Mouse (Mus musculus) kidney, embryonic 16.5 days (tissue): ENCODE results near the gene Ptpdc1. TPM values are rescaled to one million over a fixed set of nuclear protein-coding genes. Genes with fewer than 3 reads are reported as not detected.

Experiments
- ATAC-seq: fragments of 200-750 bp; cut with Nextera tagmentation; 2 replicates; pipeline ENCODE4 v1.8.0; 2017; ENCODE audit warnings: moderate TSS enrichment; ENCODE audit not compliant: low FRiP score, low TSS enrichment
- H3K27ac ChIP-seq: fragments of 300-500 bp; sonication (generic); 2 replicates; pipeline ENCODE4 v1.5.1; 2014; ENCODE audit warnings: low read length
- H3K27me3 ChIP-seq: fragments of 300-500 bp; sonication (generic); 2 replicates; pipeline ENCODE4 v1.6.1; 2014; ENCODE audit warnings: low read length, control low read depth, mixed read lengths; ENCODE audit not compliant: insufficient read depth
- H3K36me3 ChIP-seq: fragments of 300-500 bp; sonication (generic); 2 replicates; pipeline ENCODE4 v1.6.1; 2014; ENCODE audit warnings: low read length, control low read depth, mixed read lengths; ENCODE audit not compliant: insufficient read depth
- H3K4me1 ChIP-seq: fragments of 300-500 bp; sonication (generic); 2 replicates; pipeline ENCODE4 v1.6.1; 2014; ENCODE audit warnings: low read length, control low read depth, mixed read lengths; ENCODE audit not compliant: insufficient read depth
- H3K4me2 ChIP-seq: fragments of 300-500 bp; sonication (generic); replicated peaks from 2 replicates; pipeline ENCODE4 v1.6.1; 2014; ENCODE audit warnings: low read depth, low read length
- H3K4me3 ChIP-seq: fragments of 300-500 bp; sonication (generic); 2 replicates; pipeline ENCODE4 v1.5.1; 2014; ENCODE audit warnings: mild to moderate bottlenecking, low read length
- H3K9ac ChIP-seq: fragments of 300-500 bp; sonication (generic); replicated peaks from 2 replicates; pipeline ENCODE4 v1.6.1; 2014; ENCODE audit warnings: low read length
- H3K9me3 ChIP-seq: fragments of 300-500 bp; sonication (generic); 2 replicates; pipeline ENCODE4 v1.6.1; 2016; ENCODE audit warnings: low read length, control low read depth
- WGBS: fragments of 180-500 bp; shearing (Covaris S2); extraction: QIAGEN DNeasy Blood & Tissue Kit; methylation state at CpG from one replicate; pipeline ENCODE4 v1.1.7; 2014; 5-methylcytosine and 5-hydroxymethylcytosine counted together
- polyA plus RNA-seq: library from polyadenylated mRNA; unstranded; fragments of >200 nt; fragmentation: Nextera tagmentation; extraction: Ambion mirVana; gene quantifications from 2 replicates; pipeline ENCODE4 v1.2.1, GENCODE M21; 2015

Gene Ptpdc1
- polyA plus RNA-seq, 1 experiment from 2014 or later = 12.3 TPM

- 74% methylated on average over 10 of the region's 10 CpGs for WGBS
- Histone ChIP-seq H3K4me1 (no peaks in the 10 kb centered on the region), H3K36me3 (peaks cover 6% of the 10 kb centered on the region; the same call in 1 of the 2 replicates), H3K4me2 (no peak overlapping the region), H3K9me3 (no peaks in the 10 kb centered on the region), H3K27me3 (no peaks in the 10 kb centered on the region), H3K27ac (no peak overlapping the region), H3K9ac (no peak overlapping the region), H3K4me3 (no peak overlapping the region)
- no peak for ATAC-seq
These were observed 31.4 kb downstream of the Ptpdc1 start for GRCm38 (mm10) chr13:48594031-48594430.

DNA sequence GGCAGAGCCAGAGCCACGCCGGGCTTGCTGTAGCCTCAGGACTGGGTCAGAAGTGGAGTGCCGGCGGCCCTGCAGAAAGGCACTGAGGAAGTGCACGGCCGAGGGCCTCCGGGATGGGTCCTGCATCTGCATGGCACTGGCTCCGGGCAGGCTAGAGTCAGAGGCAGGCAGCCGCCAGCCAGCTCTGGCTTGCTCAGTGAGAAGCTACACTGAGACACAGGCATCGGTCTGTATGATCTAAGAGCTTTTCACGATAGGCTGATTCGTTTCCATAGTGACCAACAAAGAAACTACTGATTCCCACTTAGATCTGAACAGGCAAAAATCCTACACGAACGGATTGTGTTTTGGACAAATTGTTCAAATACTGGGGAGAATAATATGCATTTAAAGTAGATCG is 32.3 kb downstream of the Ptpdc1 start:
- WGBS = 56% methylated on average over 15 of the region's 15 CpGs
- no peak overlapping the region for H3K27ac ChIP-seq
- no peak for ATAC-seq
- H3K27me3 ChIP-seq = no peaks in the 10 kb centered on the region
- no peak overlapping the region for H3K9ac ChIP-seq
- no peak overlapping the region for H3K4me2 ChIP-seq
- H3K36me3 ChIP-seq = peaks cover 8% of the 10 kb centered on the region; the same call in 1 of the 2 replicates
- no peak overlapping the region for H3K4me3 ChIP-seq
- no peaks in the 10 kb centered on the region for H3K4me1 ChIP-seq
- no peaks in the 10 kb centered on the region for H3K9me3 ChIP-seq

DNA sequence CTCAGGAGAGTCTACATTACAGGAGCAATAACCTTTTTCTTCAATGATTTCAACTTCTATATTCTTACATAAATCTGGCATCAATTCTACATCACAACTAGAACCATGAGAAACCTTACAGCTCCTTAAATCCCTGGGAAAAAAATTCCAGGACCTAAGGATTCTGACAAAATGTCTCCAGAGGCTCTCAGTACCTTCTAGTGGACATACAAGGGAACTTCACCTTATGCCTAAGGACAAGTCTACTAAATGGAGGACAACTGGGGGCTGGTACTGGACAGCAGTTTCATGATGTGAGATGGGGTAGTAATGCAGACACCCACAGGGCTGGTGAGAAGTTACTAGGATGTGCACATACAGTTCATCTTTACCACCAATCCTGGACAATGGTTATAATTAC is 34.7 kb downstream of the Ptpdc1 start:
- ATAC-seq = no peak
- no peak overlapping the region for H3K9ac ChIP-seq

DNA sequence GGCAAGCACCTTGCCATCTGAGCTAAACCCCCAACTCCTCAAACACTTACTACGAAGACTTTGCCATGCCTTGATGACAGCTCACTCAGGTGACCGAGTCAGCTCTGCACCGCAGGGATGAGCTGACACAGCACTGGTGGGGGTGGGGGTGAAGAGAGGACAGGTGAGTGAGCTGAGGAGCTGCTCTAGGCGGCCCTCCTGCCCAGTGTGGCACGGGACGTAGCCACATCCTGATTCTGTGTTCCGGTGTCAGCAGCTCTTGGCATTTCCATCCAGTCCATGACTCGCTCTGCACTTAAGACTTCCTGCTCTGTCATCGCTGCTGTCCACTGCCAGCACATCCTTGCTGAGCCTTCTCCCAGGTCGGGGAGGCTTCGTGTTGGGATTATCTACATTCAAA is 38.1 kb downstream of the Ptpdc1 start:
- Histone ChIP-seq H3K36me3 (peaks cover 20% of the 10 kb centered on the region; the same call in 1 of the 2 replicates), H3K9ac (no peak overlapping the region), H3K27me3 (no peaks in the 10 kb centered on the region), H3K4me1 (no peaks in the 10 kb centered on the region), H3K9me3 (no peaks in the 10 kb centered on the region), H3K4me3 (no peak overlapping the region), H3K27ac (no peak overlapping the region), H3K4me2 (no peak overlapping the region)
- no peak for ATAC-seq
- 84% methylated on average over 11 of the region's 11 CpGs for WGBS

More for the DNA sequence above, 34.7 kb downstream of the Ptpdc1 start:
- no peak overlapping the region for H3K4me2 ChIP-seq
- H3K4me1 ChIP-seq = no peaks in the 10 kb centered on the region
- H3K36me3 ChIP-seq = peaks cover 17% of the 10 kb centered on the region; the same call in 1 of the 2 replicates
- no peak overlapping the region for H3K27ac ChIP-seq
- H3K4me3 ChIP-seq = no peak overlapping the region
- H3K27me3 ChIP-seq = no peaks in the 10 kb centered on the region
- H3K9me3 ChIP-seq = no peaks in the 10 kb centered on the region

DNA sequence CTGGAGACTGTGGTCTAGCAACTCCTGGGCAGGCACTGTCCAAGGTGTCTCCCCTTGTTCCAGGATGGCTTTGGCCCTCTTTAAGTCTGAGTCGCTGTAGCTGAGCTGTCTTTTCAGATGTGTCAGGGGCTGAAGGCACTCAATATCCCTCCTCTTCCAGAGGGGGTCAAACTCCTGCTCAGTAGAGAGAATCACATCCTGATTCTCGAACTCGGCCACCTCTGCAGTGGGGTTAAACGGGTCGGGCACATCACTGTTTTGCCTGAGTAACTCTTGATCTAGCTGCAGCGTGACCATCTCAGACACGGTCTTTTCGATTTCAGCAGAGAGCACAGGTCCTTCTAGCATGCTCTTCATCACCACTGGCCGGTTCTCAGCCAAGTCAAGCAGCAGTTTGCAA is 39.0 kb downstream of the Ptpdc1 start:
- ATAC-seq = no peak
- peaks cover 20% of the 10 kb centered on the region; the same call in 1 of the 2 replicates for H3K36me3 ChIP-seq
- WGBS = 68% methylated on average over 9 of the region's 9 CpGs
- no peaks in the 10 kb centered on the region for H3K4me1 ChIP-seq
- H3K27ac ChIP-seq = no peak overlapping the region
- H3K4me2 ChIP-seq = no peak overlapping the region
- no peak overlapping the region for H3K9ac ChIP-seq
- no peaks in the 10 kb centered on the region for H3K27me3 ChIP-seq
- H3K4me3 ChIP-seq = no peak overlapping the region
- H3K9me3 ChIP-seq = no peaks in the 10 kb centered on the region

- H3K4me1 ChIP-seq = no peaks in the 10 kb centered on the region
- no peak for ATAC-seq
- H3K4me3 ChIP-seq = no peak overlapping the region
- peaks cover 20% of the 10 kb centered on the region; the same call in 1 of the 2 replicates for H3K36me3 ChIP-seq
- H3K9me3 ChIP-seq = no peaks in the 10 kb centered on the region
- no peaks in the 10 kb centered on the region for H3K27me3 ChIP-seq
- H3K4me2 ChIP-seq = no peak overlapping the region
- H3K9ac ChIP-seq = no peak overlapping the region
- H3K27ac ChIP-seq = no peak overlapping the region
- 89% methylated on average over 7 of the region's 7 CpGs for WGBS
These were observed 39.7 kb downstream of the Ptpdc1 start for GRCm38 (mm10) chr13:48585786-48586185.

DNA sequence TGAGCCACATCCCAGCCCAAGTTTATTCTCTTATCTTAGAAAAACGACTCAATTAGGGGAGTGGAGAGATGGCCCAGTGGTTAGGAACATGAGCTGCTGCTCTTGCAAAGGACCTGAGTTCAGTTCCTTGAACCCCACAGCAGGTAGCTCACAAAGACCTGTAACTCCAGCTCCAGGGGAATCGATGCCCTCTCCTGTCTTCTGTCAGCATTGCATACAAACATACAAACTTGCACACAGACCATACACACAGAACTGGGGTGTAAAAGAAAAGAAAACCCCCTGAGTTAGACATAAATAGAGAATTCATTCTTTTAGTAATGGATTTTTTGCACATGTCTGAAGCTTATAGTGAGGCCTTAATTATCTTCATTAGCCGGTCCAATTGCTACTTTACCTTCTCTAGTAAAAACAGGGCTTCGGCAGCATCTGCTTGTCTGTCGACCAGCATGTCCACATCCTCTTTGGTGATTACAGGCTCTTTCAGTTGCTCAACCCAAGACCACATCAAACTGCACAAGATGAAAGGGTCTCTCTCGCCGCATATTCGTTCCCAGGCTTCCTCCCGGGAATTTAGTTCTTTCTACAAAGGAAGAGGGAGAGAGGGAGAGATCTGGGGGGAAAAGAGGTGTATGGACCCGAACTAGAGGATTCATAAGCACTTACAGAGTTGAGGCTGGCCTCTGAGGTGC is 42.6 kb downstream of the Ptpdc1 start:
- H3K27me3 ChIP-seq = no peaks in the 10 kb centered on the region
- ATAC-seq = no peak
- H3K4me3 ChIP-seq = no peak overlapping the region
- peaks cover 3% of the 10 kb centered on the region; the same call in 1 of the 2 replicates for H3K4me1 ChIP-seq
- H3K9ac ChIP-seq = no peak overlapping the region
- no peaks in the 10 kb centered on the region for H3K9me3 ChIP-seq
- H3K27ac ChIP-seq = no peak overlapping the region
- WGBS = 77% methylated on average over 10 of the region's 10 CpGs
- no peak overlapping the region for H3K4me2 ChIP-seq
- peaks cover 19% of the 10 kb centered on the region; the same call in 1 of the 2 replicates for H3K36me3 ChIP-seq

DNA sequence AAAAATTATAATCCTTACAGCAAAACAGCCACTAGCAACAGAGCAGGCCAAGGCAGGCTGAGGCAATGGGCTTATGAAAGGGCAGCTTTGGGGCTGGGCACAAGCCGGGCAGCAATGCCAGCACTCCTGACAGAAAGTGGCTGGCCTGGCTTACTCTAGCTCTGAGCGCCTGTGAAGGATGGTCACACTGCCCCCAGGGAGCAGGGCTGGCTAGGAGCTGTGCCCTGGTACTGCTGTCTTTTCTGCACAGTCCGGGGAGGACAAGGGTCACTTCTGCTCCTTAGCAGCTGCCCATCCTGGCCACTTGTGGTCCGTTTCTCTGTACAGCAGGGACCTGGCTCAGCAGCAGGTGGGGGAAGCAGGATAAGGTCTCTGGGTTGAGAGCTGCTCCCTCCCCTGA is 46.8 kb downstream of the Ptpdc1 start:
- peak; percentile 61; the same call in 1 of the 2 replicates for ATAC-seq
- Histone ChIP-seq H3K27ac (no peak overlapping the region), H3K4me2 (no peak overlapping the region), H3K27me3 (no peaks in the 10 kb centered on the region), H3K9me3 (no peaks in the 10 kb centered on the region), H3K36me3 (0 out of 2 replicates have a peak, but pooled peaks cover 10% of the 10 kb centered on the region), H3K4me3 (no peak overlapping the region), H3K4me1 (peaks cover 18% of the 10 kb centered on the region), H3K9ac (no peak overlapping the region)
- WGBS = 60% methylated on average over 4 of the region's 4 CpGs

DNA sequence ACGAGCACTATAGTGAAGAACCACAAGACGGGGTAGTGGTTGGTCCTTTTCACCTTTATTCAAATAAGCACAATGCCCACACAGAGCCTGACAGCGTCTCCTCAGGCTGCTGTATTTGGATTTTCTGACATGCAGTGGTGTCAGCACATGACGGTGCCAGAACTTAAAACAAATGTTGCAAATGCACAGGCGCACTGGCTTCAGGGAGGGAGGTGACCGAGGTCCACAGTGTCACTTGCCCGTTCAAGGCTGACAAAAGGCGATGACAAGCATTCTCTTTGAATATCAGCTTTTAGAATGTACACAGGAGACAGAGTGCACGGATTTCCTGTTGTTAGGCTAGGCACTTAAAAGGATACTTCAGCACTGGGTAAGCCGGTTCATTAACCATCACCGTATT is 47.6 kb downstream of the Ptpdc1 start:
- Histone ChIP-seq H3K9ac (no peak overlapping the region), H3K4me1 (peaks cover 24% of the 10 kb centered on the region), H3K9me3 (no peaks in the 10 kb centered on the region), H3K4me3 (no peak overlapping the region), H3K4me2 (no peak overlapping the region), H3K27ac (no peak overlapping the region), H3K27me3 (no peaks in the 10 kb centered on the region), H3K36me3 (0 out of 2 replicates have a peak, but pooled peaks cover 7% of the 10 kb centered on the region)
- no peak for ATAC-seq
- WGBS = 52% methylated on average over 11 of the region's 11 CpGs

DNA sequence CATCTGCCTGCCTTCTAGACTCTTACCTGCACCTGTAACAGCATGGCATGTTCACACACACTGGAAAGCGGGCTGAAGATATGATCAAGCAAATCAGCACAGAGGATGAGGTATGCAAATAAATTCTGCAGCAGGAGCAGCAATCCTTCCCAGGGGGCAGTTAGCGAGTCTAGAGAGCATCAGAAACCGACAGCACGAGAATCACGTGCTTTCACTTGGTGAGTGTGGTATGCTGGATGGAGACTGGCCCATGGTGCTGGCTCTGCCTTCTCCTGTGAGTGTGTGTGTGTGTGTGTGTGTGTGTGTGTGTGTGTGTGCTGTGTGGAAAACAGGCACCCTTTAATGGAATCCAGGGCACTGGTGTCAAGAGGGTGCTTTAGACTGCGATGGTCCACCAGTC is 48.5 kb downstream of the Ptpdc1 start:
- Histone ChIP-seq H3K27me3 (no peaks in the 10 kb centered on the region), H3K4me2 (no peak overlapping the region), H3K9ac (no peak overlapping the region), H3K36me3 (0 out of 2 replicates have a peak, but pooled peaks cover 6% of the 10 kb centered on the region), H3K9me3 (no peaks in the 10 kb centered on the region), H3K4me3 (no peak overlapping the region), H3K4me1 (peaks cover 25% of the 10 kb centered on the region), H3K27ac (no peak overlapping the region)
- no peak for ATAC-seq
- 84% methylated on average over 6 of the region's 6 CpGs for WGBS
